ENCODE assay signal across 7 mouse cellular contexts in the genomic region with DNA sequence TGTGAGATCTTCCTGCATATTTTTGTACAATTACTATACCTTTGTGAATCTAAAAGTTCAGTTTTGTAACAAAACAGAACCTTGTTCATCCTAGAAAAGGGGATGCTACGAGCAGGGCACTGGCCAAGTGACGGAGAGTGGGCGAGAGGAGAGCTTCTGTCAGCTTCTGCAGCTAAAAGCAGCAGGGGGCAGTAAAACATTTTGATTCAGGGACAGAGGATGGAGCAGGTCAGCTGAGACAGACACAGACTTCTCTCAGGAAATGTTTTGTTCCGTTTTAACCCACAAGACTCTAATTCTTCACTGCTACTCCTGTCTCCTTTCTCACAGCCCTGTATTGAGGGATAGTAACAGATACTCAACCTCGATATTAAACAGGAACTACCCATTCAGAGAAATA. TPM values are rescaled to one million over a fixed set of nuclear protein-coding genes. Genes with fewer than 3 reads are reported as not detected.
DNase-seq lines count a peak whose midpoint lies in the region; ATAC-seq and TF ChIP-seq lines count a peak whose summit lies in the region.

No protein-coding gene starts in this region.

- no peaks in the 10 kb centered on the region for H3K4me1 ChIP-seq in intestine, embryonic 16.5 days (ENCODE audit: control insufficient read depth, insufficient read depth, low read length)

- TF ChIP-seq CTCF in layer of hippocampus, adult 2 months (conservative IDR thresholded peaks at IDR 0.05): peak; percentile 79

- H3K4me3 ChIP-seq in layer of hippocampus, adult 2 months: peak overlapping the region; percentile 8
- H3K4me3 ChIP-seq in intestine, embryonic 16.5 days (ENCODE audit: low read length): no peak overlapping the region

- WGBS in intestine, embryonic 16.5 days: 36% methylated on average over 5 of the region's 5 CpGs

- no peaks in the 10 kb centered on the region for H3K9me3 ChIP-seq in intestine, embryonic 16.5 days (ENCODE audit: control insufficient read depth, low read length)

- no peaks in the 10 kb centered on the region for H3K36me3 ChIP-seq in intestine, embryonic 16.5 days (ENCODE audit: control insufficient read depth, insufficient read depth, low read length)

- no peak overlapping the region for H3K9ac ChIP-seq in intestine, embryonic 16.5 days (ENCODE audit: low read depth, low read length)

- peak; percentile 39 for DNase-seq in layer of hippocampus, adult 2 months (ENCODE audit: low spot score in 2 of 2)
- no peak for DNase-seq in layer of hippocampus, adult 9-10 months (ENCODE audit: low spot score)
- DNase-seq in NIH3T3 (ENCODE audit: low read depth): peak; percentile 32
- DNase-seq in embryo, embryonic 11 days: peak; percentile 67
- DNase-seq in kidney, postnatal 25 days: peak; percentile 50 to 54
- DNase-seq in retina, postnatal 1 day: peak; percentile 47

- H3K4me2 ChIP-seq in intestine, embryonic 16.5 days (ENCODE audit: low read depth, low read length): no peak overlapping the region

- H3K27ac ChIP-seq in layer of hippocampus, adult 2 months: no peak overlapping the region
- H3K27ac ChIP-seq in intestine, embryonic 16.5 days (ENCODE audit: low read length): no peak overlapping the region

- no peak for ATAC-seq in intestine, embryonic 16.5 days

- H3K27me3 ChIP-seq in intestine, embryonic 16.5 days (replicated peaks; ENCODE audit: control insufficient read depth, insufficient read depth, low read length): no peaks in the 10 kb centered on the region

RNA-seq across cellular contexts. Expression of a gene that starts 55.1 kb away (rescaled TPM):
- 10 to 100 TPM; 36.8 to 42.5 TPM for total RNA-seq in layer of hippocampus, adult 2 months (2021)
- polyA plus RNA-seq in intestine, embryonic 16.5 days (2015; fragmentation: Nextera tagmentation; extraction: Ambion mirVana): 11.6 TPM in 2 replicates
